ENCODE assay signal across 9 mouse cellular contexts in the genomic region with DNA sequence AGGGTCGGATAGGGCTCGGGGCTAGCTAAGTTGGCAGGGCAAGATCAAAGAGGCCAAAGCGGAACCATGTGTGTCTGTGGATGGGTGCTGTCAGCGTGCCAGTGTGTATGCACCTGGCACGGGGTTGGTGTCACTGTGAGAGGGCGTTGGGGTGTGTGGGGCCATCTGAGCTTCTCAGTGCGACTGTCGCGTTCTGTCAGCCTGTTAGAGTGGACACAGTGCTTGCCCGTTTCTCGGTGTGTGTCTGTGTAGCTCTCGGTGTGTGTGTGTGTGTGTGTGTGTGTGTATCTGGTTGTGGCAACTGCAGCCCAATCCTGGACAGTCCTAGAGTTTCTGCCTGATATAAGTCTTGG. TPM values are rescaled to one million over a fixed set of nuclear protein-coding genes. Genes with fewer than 3 reads are reported as not detected.
DNase-seq lines count a peak whose midpoint lies in the region; ATAC-seq and TF ChIP-seq lines count a peak whose summit lies in the region.
"Had no signal": no experiment of that assay in that cellular context is flagged by ENCODE, and none has a peak within 500 bp of the region (broad histone marks: within the 10 kb centered on the region; RNA-seq: fewer than 3 reads in every experiment).

No protein-coding gene starts in this region.

- H3K27me3 ChIP-seq in forebrain, embryonic 10.5 days (ENCODE audit: poor library complexity, severe bottlenecking): peaks cover 95% of the 10 kb centered on the region
- H3K27me3 ChIP-seq in intestine, embryonic 16.5 days (replicated peaks; ENCODE audit: control insufficient read depth, insufficient read depth, low read length): peaks cover 81% of the 10 kb centered on the region

- no peak overlapping the region for H3K9ac ChIP-seq in intestine, embryonic 16.5 days (ENCODE audit: low read depth, low read length)

- no peak for TF ChIP-seq CTCF in left cerebral cortex, adult 2 months (IDR thresholded peaks at IDR 0.05)

- intact Hi-C loops in left cerebral cortex, adult 2 months (cut with DNase I): loop anchor here (1.0 to 10.0 kb wide), 4 partner anchors 67 to 514 kb away; no protein-coding TSS in a partner anchor

- DNase-seq in left cerebral cortex, adult 2 months (ENCODE audit: extremely low spot score in 1 of 2, low spot score in 2 of 2): no peak
- no peak for DNase-seq in left cerebral cortex, adult 11 months (ENCODE audit: low spot score)
- DNase-seq in forebrain, embryonic 10.5 days (ENCODE audit: extremely low spot score, low spot score): no peak
- peak; percentile 19 for DNase-seq in mesoderm, embryonic 11.5 days (ENCODE audit: low read depth, low spot score)
- no peak for DNase-seq in frontal cortex, postnatal 14 days (ENCODE audit: low spot score in 2 of 2)
- DNase-seq in urinary bladder, postnatal 10 days (ENCODE audit: low spot score): no peak
- no peak for DNase-seq in MN1 (ENCODE audit: low spot score)

- peak overlapping the region; percentile 86 for H3K4me2 ChIP-seq in intestine, embryonic 16.5 days (ENCODE audit: low read depth, low read length)

- H3K9me3 ChIP-seq in forebrain, embryonic 10.5 days: no peaks in the 10 kb centered on the region
- no peaks in the 10 kb centered on the region for H3K9me3 ChIP-seq in intestine, embryonic 16.5 days (ENCODE audit: control insufficient read depth, low read length)

- no peaks in the 10 kb centered on the region for H3K36me3 ChIP-seq in forebrain, embryonic 10.5 days (replicated peaks)
- H3K36me3 ChIP-seq in intestine, embryonic 16.5 days (ENCODE audit: control insufficient read depth, insufficient read depth, low read length): no peaks in the 10 kb centered on the region

- ATAC-seq in intestine, embryonic 16.5 days: 0 out of 2 replicates have a peak, but pooled peaks have one; percentile 10

- H3K4me1 ChIP-seq in forebrain, embryonic 10.5 days: peaks cover 40% of the 10 kb centered on the region
- peaks cover 15% of the 10 kb centered on the region for H3K4me1 ChIP-seq in intestine, embryonic 16.5 days (ENCODE audit: control insufficient read depth, insufficient read depth, low read length)

- peak overlapping the region; percentile 84 for H3K27ac ChIP-seq in left cerebral cortex, adult 2 months
- 0 out of 2 replicates have a peak overlapping the region, but pooled peaks have one; percentile 77 for H3K27ac ChIP-seq in forebrain, embryonic 10.5 days
- H3K27ac ChIP-seq in intestine, embryonic 16.5 days (ENCODE audit: low read length): no peak overlapping the region
- H3K27ac ChIP-seq: macrophage had no signal

- WGBS in forebrain, embryonic 10.5 days: 2% methylated on average over 12 of the region's 12 CpGs
- WGBS in intestine, embryonic 16.5 days: 1% methylated on average over 12 of the region's 12 CpGs

- H3K4me3 ChIP-seq in left cerebral cortex, adult 2 months: peak overlapping the region; percentile 74
- peak overlapping the region; percentile 70 for H3K4me3 ChIP-seq in forebrain, embryonic 10.5 days
- H3K4me3 ChIP-seq in intestine, embryonic 16.5 days (ENCODE audit: low read length): peak overlapping the region; percentile 55

RNA-seq across cellular contexts. Expression of gene Grid1, which starts 0.7 kb away (rescaled TPM):
- total RNA-seq in left cerebral cortex, adult 2 months (2021): 10 to 100 TPM; 47.7 to 48.6 TPM
- 0.06 and 0.24 TPM in 2 replicates for polyA plus RNA-seq in forebrain, embryonic 10.5 days (2016; fragmentation: Nextera tagmentation; extraction: Ambion mirVana)
- 0.15 and 0.16 TPM in 2 replicates for polyA plus RNA-seq in intestine, embryonic 16.5 days (2015; fragmentation: Nextera tagmentation; extraction: Ambion mirVana)
- polyA plus RNA-seq: macrophage had no signal
